Mouse (Mus musculus): ENCODE measurements around the gene Magi2.

Gene Magi2

DNA sequence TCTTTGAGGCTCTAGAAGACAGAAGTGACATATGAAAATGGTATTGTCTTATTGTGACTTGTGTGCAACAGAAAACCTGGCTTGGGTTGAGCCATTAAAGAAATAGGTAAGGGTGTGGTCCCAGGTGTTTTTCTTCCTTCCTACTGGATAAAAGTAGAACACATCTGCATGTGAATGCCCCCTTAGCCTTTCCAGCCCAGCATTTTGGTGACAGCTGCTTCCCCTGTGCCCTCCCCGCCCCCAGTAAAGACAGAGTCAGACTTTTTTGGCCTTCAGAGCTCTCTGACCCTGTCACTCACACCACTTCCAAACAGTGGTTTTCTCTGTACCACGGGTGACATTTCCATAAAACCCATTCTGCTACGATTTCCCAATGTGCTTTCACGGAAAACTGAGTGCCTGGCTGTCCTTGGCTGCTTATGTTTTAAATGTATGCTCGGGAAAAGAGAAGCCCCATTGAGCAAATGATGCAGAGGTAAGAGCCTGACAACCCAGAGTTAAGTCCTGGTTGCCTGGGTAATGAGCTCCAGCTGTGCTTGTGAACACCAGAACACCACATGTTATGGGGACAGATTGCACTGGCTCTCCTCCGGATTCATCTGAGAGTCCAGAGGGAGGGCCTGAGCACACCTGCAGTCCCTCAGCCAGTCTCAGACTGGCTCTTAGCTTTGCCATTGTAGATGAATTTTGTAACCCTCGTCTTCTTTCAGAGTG lies 1377.1 kb downstream of the Magi2 start:
- DNase-seq (ENCODE audit: low read depth) = no peak

GRCm38 (mm10) chr5:20606497-20606896 lies 1379.7 kb downstream of the Magi2 start:
- DNase-seq (ENCODE audit: low read depth) = no peak

DNA sequence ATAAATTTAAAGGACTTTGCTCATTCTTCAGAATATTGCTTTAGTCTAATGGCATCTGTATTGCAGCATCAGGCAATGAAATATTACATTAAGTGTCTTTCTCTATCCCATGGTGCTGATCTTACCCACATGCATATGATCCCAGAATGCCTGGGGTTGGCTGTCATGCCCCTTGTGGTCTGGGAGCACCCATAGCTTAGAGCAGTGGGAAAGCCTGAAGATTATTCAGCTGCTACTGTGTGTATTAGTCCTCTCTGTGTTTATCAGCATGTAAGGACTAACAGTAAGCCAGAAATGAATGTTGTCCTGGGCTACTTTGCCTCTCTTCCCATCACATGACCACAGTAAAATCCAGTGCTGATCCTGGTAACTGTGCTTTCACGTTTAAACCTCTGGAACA lies 1380.7 kb downstream of the Magi2 start:
- DNase-seq (ENCODE audit: low read depth) = no peak

- DNase-seq (ENCODE audit: low read depth) = no peak
Observed at GRCm38 (mm10) chr5:20609206-20609935, 1382.5 kb downstream of the Magi2 start.

- no peak for DNase-seq (ENCODE audit: low read depth)
Observed at GRCm38 (mm10) chr5:20610640-20611039, 1383.8 kb downstream of the Magi2 start.

DNA sequence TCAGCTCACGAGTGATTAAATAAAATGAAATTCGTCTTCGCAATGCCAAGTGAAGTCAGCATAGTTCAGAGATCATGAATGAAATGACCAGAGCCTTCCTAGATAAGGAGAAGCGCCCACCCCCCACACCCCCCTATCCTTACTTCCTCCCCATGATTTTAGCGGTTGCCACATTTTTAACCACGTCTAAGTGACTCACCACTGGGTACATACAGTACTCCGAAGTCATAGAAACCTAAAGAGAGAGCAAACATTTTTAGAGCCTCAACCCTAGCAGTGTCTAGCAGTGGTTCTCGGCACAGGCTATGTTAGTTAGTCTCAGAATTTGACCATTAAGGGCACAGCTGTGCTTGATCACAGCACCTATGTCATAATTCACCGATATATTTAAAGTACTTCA lies 1385.8 kb downstream of the Magi2 start:
- no peak for DNase-seq (ENCODE audit: low read depth)

- no peak for DNase-seq (ENCODE audit: low read depth)
Observed at GRCm38 (mm10) chr5:20614891-20615290, 1388.1 kb downstream of the Magi2 start.

GRCm38 (mm10) chr5:20620596-20621511 lies 1394.0 kb downstream of the Magi2 start:
- DNase-seq (ENCODE audit: low read depth) = no peak

- DNase-seq (ENCODE audit: low read depth) = no peak
Observed at GRCm38 (mm10) chr5:20622417-20622816, 1395.6 kb downstream of the Magi2 start.

DNA sequence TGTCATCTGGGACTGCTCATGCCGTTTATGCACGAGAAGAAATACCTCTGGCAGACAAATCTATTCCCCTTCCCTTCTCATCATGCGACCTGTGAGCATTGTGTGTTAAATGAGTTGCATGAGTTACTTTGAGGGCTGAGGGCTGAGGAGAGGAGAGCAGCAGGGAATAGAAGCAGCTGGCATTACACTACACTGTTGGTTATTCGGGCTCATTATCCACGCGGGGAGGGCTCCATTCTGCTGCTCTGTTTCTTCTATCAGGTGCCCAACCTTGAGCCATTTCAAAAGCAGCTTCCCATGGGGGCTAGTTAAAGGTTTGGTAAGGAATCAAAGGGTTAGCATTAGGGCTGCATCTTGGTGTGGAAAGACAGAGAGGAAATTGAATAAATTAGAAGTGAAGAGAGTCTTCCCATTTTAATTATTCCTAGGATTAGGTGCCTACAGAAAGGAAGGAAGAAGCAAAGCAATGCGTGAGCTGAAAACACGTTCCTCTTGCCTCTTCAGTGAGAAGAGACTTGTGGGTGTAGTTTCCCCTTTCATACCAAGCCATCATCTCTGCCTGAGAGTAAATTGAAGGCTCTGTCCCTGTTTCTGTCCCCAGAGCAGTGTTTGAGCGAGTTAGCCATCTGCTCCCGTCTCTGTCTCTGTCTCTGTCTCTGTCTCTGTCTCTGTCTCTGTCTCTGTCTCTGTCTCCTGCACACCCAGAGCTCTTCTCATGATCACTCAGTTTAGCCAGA lies 1396.2 kb downstream of the Magi2 start:
- no peak for DNase-seq (ENCODE audit: low read depth)

- DNase-seq (ENCODE audit: low read depth) = no peak
Observed at GRCm38 (mm10) chr5:20625117-20625516, 1398.3 kb downstream of the Magi2 start.

DNA sequence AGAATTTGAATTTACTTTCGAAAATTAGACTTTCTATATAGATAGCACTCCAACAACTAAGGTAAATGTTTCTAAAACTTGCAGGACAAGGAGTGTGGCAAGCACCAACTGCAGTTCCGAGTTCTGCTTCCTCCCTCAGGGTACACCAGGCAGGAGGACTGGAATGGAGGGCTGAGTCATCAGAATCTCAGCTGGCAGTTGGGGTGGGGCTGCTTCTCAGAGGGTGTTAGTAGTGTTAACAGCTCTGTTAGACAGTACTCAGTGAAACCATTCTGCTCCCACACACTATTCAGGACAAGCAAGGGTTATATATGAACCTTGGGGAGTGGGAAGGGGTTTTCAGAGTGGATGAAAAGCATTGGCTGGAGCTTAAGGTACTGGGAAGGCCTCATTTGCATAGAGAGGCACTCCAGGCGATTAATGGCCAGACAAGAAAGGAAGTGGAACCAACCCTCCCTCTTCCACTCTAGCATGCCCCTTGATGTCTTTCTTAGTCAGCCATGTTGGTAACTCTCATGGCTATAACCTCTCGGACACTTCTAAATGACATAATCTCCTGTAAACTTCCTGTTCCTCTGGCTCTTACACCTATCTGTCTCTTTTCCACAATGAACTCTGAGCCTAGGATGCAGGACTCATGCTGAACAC lies 1402.2 kb downstream of the Magi2 start:
- no peak for DNase-seq (ENCODE audit: low read depth)

DNA sequence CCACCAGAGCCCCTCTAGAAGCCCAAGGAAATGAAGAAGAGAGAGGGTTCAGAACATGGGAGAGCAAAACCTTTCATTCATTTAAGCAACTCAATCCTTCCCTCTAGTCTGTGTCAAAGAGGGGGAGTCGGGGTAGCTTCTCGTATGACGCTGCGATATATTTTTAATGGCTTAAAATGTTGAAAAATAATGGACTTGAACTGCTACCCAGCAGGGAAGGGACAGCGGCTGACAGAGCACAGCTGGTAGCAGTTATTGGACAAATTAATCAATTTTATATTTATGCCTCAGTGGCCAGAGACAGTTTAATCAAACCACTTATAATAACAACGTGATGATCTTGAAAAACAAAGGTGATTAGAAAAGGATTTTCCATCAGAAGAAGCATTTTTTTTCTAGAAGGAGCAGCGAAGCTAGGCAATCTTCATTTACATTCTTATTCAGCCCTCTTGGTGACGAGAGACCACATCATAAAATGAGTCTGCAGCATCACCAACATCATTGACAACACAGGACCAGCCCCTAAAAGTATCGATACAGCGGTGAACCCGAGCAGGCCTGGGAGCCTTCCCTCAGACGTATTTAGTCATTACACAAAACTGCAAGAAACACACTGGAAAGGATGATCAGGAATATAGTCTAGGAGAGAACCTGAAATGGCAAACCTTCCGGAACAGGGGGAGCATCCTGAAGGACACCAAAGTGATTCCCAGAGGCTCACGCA lies 1407.4 kb downstream of the Magi2 start:
- no peak for DNase-seq (ENCODE audit: low read depth)

GRCm38 (mm10) chr5:20634822-20635221 lies 1408.0 kb downstream of the Magi2 start:
- no peak for DNase-seq (ENCODE audit: low read depth)

GRCm38 (mm10) chr5:20637300-20637989 lies 1410.6 kb downstream of the Magi2 start:
- DNase-seq (ENCODE audit: low read depth) = no peak

DNA sequence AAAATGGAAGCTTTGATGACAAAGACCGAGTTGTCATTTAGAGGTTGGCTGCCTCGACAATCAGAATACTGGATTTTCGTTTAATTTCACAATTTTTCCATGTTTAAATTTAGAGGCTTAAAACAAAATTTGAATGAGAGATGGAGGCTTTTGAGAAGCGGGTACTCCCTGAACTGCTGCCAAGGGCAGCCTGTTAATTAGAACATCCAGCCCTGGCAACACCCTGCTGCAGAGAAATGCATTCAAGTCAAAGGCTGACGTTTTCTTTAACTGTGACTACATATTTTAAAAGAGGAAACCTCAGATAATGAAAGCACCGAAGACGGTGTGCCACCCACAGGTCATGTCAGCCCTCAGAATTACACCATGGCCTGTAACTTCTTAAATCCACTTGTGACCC lies 1415.4 kb downstream of the Magi2 start:
- no peak for DNase-seq (ENCODE audit: low read depth)

DNA sequence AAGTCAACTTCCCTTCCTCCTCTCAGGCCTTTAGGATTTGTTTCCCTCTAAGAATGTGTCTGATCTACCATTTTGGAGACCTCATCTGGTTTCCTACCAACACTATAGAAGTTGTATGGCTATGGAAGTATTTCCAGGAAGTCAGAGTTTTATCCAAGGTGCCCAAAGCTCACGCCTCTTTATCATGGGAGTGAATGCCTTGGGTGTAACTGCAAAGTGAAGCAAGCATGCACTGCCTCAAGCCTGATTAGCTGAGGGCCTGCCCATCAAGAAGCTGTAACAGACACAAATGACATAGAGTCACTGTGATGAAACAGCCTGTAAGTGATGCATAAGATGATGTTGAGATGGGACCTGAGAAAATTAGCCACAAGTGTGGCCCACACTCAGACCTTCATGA lies 1416.9 kb downstream of the Magi2 start:
- no peak for DNase-seq (ENCODE audit: low read depth)

DNA sequence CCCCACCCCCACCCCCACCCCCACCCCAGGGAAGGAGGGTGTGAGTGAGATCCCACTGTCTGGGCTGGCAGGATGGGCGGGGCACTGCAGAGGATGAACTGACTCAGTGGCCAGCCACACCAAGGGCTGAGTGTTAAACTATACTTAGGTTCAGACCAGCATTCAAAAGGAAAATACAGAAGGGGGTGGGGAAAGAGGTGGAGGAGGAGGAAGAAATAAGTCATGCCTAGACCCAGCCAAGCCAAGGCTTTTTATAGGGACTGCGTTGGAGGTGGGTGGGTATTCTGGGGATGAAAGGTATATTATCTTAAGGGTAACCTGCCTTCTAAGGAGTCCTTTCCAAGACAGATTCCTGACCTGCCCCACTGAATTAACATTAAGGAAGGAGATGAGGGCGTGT lies 1420.1 kb downstream of the Magi2 start:
- no peak for DNase-seq (ENCODE audit: low read depth)

GRCm38 (mm10) chr5:20653425-20654185 lies 1426.8 kb downstream of the Magi2 start:
- DNase-seq (ENCODE audit: low read depth) = no peak

All from fibroblast of lung, adult 2 months (primary cell).